Mouse (Mus musculus): ENCODE measurements around the gene St8sia2.
A peak's percentile ranks its signal among the peaks of the same experiment; 100 is the strongest.
"Not testable (repeated sequence)": the region's sequence is repeated elsewhere in the genome, so short reads cannot be mapped to it uniquely, and the experiment has no call there.

St8sia2 gene

DNA sequence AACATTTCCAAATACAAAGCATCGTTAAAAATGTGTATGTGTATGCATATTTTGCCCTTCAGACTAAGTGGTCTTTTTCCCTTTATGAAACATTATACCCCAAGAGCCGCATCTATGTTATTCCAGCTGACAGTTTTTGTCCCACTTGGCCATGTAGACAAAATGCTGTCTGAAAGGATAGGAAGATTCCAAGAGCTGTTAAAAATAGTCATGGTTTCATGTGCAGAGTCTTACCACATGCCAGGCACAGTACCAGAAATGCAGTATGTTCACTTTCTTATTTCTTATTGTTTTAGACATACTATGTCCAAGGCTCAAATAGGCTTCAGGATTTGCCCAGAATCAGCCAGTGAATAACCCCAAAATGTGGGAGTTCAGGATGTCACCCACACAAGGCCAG lies 24.1 kb downstream of the St8sia2 start:
- DNase-seq (ENCODE audit: low spot score in 2 of 2): no peak

- not testable (repeated sequence) for DNase-seq (ENCODE audit: low spot score in 2 of 2)
Measured at GRCm38 (mm10) chr7:73972157-73972556, 41.3 kb downstream of the St8sia2 start.

DNA sequence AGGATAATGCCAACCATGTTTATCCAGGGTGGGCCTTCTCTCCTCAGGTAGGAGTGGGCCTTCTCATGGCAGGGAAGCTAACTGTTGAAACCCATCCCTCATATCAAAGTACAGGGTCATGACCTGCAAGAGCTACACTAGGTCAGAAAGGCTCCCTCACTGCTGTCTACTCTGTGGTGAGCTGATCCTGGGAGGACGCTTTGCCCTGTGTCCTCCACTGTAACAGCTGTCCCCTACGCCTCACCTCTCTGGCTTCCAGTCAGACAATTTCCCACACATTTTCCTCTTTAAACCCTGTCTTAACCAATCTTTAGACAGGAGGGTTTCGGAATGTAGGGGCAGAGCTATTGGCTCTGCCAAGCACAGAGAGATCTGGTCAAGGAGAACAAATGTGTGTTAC lies 48.3 kb downstream of the St8sia2 start:
- DNase-seq (ENCODE audit: low spot score in 2 of 2): no peak

DNA sequence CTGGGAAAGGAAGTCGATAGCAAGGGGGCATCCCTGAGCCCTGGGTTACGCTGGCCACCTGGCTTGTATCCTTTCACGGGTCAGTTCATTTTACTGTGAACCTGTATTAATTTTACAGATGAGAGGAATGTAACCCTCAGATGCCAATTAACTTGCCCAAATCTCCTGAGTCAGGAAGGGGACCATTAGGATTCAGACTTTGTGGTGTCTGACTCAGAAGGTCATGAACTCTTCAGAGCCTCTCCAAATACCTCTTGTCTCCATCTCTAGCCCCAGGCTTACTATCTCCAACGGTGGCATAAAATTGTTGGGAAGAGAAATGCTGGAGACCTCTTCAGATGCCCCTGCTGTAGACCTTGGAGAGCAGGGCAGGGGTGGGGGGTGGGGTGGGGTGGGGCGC lies 51.1 kb downstream of the St8sia2 start:
- no peak for DNase-seq (ENCODE audit: low spot score in 2 of 2)

- DNase-seq (ENCODE audit: low spot score in 2 of 2): peak in 1 of 2 experiments; percentile 33
Measured at GRCm38 (mm10) chr7:73954441-73954840, 59.0 kb downstream of the St8sia2 start.

DNA sequence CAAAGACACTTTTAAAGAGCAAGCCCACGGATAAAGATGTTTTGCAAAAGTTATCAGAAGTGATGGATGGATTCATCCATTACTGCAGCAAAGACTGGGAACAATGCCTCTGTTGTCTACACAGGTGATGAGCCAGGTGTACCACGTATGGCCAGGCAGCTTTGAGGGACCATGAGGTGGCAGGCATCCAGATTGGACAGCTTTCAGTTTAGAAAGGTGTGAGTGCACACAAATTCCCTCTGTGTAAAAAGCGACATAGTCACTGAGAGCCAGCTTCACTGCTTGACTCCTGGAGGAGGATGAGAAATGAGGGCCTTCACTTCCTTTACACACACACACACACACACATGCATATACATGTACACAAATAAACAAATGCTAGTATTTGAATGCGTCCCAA lies 60.4 kb downstream of the St8sia2 start:
- DNase-seq (ENCODE audit: low spot score in 2 of 2): no peak

DNA sequence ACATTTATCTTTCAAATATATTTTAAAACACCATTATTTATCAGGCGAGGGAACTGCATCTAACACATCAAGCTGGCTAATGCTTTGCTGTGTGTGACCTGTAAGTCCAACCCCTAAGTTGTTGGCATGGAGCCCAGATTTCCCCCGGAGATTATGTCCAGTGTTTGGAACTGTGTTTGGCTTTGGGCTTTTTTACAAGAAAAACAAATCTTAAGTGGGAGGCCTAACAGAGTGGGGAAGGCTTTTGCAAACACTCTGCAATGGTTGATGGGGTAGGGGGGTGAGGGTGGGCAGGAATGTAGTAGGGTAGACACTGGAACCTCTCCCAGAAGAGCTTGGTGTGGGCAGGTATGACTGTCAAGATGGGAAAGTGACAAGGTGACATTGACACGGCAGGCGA lies 71.8 kb downstream of the St8sia2 start:
- DNase-seq (ENCODE audit: low spot score in 2 of 2): peak in 1 of 2 experiments; percentile 28

- DNase-seq (ENCODE audit: low spot score in 2 of 2): no peak
Measured at GRCm38 (mm10) chr7:73939236-73939635, 74.3 kb downstream of the St8sia2 start.

DNA sequence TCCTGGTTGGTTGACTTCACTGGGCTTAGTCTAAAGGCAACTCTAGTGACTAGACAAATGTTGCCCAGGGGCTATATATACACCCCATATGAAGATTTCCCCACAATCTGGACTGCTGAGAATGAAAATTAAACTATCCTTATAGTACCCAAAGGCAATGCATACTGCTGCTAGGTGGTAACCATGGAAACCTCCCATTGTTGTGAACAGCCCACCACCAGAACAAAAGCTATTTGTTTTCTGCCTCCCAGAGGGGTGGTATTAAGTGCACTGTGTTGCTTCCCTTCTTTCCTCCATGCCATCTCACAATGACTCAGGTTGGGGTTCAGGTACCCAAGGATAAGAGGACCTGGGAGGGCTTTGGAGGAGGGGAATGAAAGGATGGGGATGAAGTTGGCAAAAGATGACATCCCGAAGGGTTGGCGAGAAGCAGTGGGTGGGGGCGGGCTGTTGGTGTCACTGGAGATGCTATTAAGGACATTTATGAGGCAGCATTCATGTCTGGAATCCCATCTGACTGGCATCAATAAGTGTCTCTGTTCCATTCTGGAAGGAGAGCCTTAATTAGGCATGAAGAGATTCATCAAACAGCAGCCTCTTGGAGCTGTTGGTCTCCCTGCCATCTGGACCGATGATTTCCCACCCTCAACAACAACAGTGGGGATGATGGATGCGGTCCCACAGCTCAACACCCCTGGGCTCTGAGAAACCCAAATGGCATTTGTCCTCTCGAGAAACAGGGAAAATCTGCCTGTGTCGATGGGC lies 75.3 kb downstream of the St8sia2 start:
- DNase-seq (ENCODE audit: low spot score in 2 of 2): no peak

DNA sequence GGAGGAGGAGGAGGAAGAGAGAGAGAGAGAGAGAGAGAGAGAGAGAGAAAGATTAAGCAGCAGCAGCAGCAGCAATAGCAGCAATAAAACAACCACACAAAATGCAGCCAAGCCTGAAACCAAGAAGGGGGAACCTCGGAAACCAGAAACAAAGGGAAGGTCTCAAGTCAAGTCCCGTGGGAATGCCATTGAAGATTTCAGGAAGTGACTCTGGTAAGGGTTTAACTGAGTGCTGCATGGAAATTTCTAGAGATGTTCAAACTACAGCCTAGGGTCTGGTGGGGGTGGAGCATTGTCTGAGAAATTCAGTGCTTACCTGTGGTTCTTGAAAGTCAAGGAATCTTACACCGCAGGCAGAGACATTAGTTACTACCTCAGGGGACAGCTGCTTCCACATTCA lies 77.4 kb downstream of the St8sia2 start:
- DNase-seq (ENCODE audit: low spot score in 2 of 2): no peak

DNA sequence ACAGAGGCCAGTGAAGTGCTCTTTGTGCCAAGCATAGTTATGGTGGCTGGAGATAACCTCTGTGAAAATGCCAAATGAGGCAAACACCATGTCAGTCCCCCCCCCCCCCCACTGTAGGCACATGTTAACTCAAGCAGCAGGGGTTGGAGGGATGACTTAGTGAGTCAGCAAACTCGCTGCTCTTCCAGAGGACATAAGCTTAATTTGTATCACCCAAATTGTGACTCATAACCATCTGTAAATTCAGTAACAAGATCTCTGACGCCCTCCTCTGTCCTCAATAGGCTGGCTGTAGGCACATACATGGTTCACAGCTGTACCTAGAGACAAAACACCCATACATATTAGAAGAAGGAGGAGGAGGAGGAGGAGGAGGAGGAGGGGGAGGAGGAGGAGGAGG lies 77.8 kb downstream of the St8sia2 start:
- no peak for DNase-seq (ENCODE audit: low spot score in 2 of 2)

DNA sequence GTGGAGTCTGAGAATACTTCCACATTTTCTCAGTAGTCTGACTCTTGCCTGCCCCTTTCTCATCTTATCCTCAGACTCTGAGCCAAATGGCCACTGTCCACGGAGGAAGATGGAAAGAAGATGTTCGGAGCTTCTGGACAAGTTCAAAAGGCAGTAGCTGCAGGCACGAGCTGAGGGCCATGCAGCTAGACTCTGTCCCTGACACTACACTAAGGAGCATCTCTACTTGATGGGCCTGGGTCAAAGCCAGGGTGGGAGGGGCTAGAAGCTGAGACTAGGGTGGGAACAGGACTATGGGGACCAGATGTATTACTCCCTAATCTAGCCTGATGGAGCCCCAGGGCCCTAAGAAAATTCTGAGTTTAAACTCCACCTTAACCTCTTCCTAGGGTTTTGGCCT lies 80.5 kb downstream of the St8sia2 start:
- DNase-seq (ENCODE audit: low spot score in 2 of 2): no peak

- DNase-seq (ENCODE audit: low spot score in 2 of 2): no peak
Measured at GRCm38 (mm10) chr7:73920921-73921485, 92.5 kb downstream of the St8sia2 start.

- DNase-seq (ENCODE audit: low spot score in 2 of 2): no peak
Measured at GRCm38 (mm10) chr7:73917633-73918311, 95.7 kb downstream of the St8sia2 start.

DNA sequence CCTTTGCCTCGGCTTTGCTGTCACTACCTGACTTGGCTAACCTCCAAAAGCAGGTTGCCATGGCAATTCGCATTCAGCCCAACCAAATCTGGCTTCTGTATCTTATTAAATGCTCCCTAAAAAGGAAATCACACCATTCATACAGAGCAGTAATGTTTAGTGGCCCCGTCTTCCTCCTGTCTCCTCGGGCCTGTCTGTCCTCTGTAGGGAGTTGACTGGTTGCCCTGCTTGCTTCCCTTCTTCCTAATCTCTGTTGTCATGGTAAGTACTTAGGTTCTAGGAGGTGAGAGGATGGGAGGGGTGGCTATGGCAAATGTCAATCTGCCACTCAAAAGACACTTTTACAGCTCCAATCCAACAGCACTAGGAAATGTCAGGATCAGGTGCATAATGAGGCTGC lies 101.6 kb downstream of the St8sia2 start:
- no peak for DNase-seq (ENCODE audit: low spot score in 2 of 2)

GRCm38 (mm10) chr7:73910843-73911242 lies 102.6 kb downstream of the St8sia2 start:
- DNase-seq (ENCODE audit: low spot score in 2 of 2): no peak

- DNase-seq (ENCODE audit: low spot score in 2 of 2): no peak
Measured at GRCm38 (mm10) chr7:73909432-73910205, 103.9 kb downstream of the St8sia2 start.

- no peak for DNase-seq (ENCODE audit: low spot score in 2 of 2)
Measured at GRCm38 (mm10) chr7:73894506-73894905, 119.0 kb downstream of the St8sia2 start.

DNA sequence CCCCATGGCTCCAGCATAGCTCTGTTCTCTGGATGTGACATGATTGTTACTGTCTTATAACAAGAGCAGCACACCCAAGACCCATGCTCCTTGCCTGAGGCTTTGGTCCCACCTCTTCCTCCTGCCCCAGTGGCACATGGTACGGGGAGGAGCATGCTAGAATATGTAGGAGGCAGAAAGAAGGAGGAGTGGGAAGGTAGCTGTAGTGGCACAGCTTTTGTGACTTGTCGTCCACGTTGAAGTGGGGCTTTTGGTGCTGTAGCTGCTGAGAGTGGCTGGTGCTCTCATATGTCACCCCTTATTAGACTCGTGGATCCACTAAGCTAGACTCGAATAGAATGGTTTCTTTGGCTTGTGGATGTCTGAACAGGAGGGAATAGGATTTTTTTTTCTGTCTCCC lies 121.7 kb downstream of the St8sia2 start:
- DNase-seq (ENCODE audit: low spot score in 2 of 2): no peak

- no peak for DNase-seq (ENCODE audit: low spot score in 2 of 2)
Measured at GRCm38 (mm10) chr7:73890891-73891610, 122.4 kb downstream of the St8sia2 start.

DNA sequence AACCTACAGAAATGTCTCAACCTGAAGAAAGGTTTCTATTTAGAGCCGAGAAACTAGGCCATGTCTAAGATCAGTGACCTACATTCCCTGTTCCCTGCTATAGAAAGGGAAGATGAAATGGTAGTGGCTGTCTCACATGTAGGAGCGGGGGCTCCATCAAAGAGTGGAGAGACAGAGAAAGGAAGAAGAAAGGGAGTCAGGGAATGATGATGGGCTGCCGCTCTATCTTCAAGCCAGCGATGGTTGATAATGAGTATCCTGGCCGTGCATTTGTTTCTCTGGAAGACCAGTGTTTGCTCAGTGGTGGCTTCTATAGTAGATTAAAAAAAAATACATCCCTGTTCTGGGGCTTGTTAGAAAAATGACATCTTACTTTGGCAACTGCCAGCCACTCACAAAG lies 123.0 kb downstream of the St8sia2 start:
- DNase-seq (ENCODE audit: low spot score in 2 of 2): no peak
